Mouse (Mus musculus) ES-Bruce4 (cell line): ENCODE measurements at regions not wholly inside any gene's neighbourhood (a gene's known extent, or its start where the extent isn't known, plus 50 kb on each side); places are given as distances from the start of the nearest gene placed in this dataset.

Source experiments
- H3K27ac ChIP-seq: 2 replicates; pipeline ENCODE4 v1.5.1; 2012; ENCODE audit warnings: low read length, inconsistent platforms; ENCODE audit not compliant: insufficient read depth
- H3K27me3 ChIP-seq: 2 replicates; pipeline ENCODE4 v1.6.1; 2012; ENCODE audit warnings: mild to moderate bottlenecking, low read length, inconsistent platforms; ENCODE audit not compliant: control insufficient read depth, poor library complexity, insufficient read depth, severe bottlenecking
- H3K36me3 ChIP-seq: 2 replicates; pipeline ENCODE4 v1.6.1; 2012; ENCODE audit warnings: inconsistent platforms, mild to moderate bottlenecking, low read length, moderate library complexity; ENCODE audit not compliant: control insufficient read depth, poor library complexity, insufficient read depth, severe bottlenecking
- H3K4me1 ChIP-seq: one replicate; pipeline ENCODE4 v1.8.1; 2011; ENCODE audit warnings: low read length; ENCODE audit not compliant: control insufficient read depth, insufficient read depth
- H3K4me3 ChIP-seq: 2 replicates; pipeline ENCODE4 v1.5.1; 2011; ENCODE audit warnings: low read depth, mild to moderate bottlenecking, low read length
- H3K9ac ChIP-seq: 2 replicates; pipeline ENCODE4 v1.6.1; 2012; ENCODE audit warnings: low read depth, mild to moderate bottlenecking, inconsistent platforms; ENCODE audit not compliant: poor library complexity, severe bottlenecking
- H3K9me3 ChIP-seq: replicated peaks from 2 replicates; pipeline ENCODE4 v1.6.1; 2012; ENCODE audit warnings: mild to moderate bottlenecking, low read length, inconsistent platforms; ENCODE audit not compliant: control insufficient read depth, poor library complexity, insufficient read depth, severe bottlenecking
- CTCF ChIP-seq: IDR thresholded peaks from one replicate; pipeline ENCODE4 v1.8.1; 2011; ENCODE audit warnings: low read depth, low read length
- EP300 ChIP-seq: IDR thresholded peaks from 2 replicates; pipeline ENCODE4 v1.6.1; 2011; ENCODE audit warnings: low read depth, low read length; ENCODE audit not compliant: insufficient read depth
- POLR2A ChIP-seq: IDR thresholded peaks from one replicate; pipeline ENCODE4 v1.8.1; 2011; ENCODE audit warnings: low read length; ENCODE audit not compliant: insufficient read depth

GRCm38 (mm10) chr17:83079361-83079685, 135.8 kb upstream of the Pkdcc start:
- no peaks in the 10 kb centered on the region for H3K36me3 ChIP-seq
- H3K9me3 ChIP-seq, result peaks cover 12% of the 10 kb centered on the region
- H3K4me3 ChIP-seq, result no peak overlapping the region
- no peak for TF ChIP-seq POLR2A
- TF ChIP-seq CTCF, result no peak
- TF ChIP-seq EP300, result no peak
- no peak overlapping the region for H3K9ac ChIP-seq
- no peaks in the 10 kb centered on the region for H3K4me1 ChIP-seq
- H3K27me3 ChIP-seq, result no peaks in the 10 kb centered on the region
- no peak overlapping the region for H3K27ac ChIP-seq

DNA sequence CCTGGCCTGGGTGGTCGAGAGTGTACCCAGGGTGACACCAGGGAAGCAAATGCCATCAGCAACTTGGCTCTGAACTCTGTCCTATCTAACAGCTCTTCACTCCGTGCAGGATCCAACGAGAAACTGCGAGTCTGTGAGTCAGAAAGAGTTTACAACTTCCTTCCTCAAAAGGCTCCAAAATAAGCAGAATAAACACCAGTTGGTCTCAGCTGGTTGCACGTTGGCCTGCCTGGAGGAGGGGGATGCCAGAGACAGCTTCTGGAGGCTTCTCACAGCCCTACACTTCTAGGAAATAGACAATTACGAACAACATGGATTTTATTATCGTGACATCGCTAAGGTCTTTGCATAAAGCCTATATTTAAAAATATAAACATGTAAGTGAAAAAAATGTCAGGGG, 133.4 kb upstream of the Pkdcc start:
- Histone ChIP-seq H3K27ac (no peak overlapping the region), H3K27me3 (no peaks in the 10 kb centered on the region)

DNA sequence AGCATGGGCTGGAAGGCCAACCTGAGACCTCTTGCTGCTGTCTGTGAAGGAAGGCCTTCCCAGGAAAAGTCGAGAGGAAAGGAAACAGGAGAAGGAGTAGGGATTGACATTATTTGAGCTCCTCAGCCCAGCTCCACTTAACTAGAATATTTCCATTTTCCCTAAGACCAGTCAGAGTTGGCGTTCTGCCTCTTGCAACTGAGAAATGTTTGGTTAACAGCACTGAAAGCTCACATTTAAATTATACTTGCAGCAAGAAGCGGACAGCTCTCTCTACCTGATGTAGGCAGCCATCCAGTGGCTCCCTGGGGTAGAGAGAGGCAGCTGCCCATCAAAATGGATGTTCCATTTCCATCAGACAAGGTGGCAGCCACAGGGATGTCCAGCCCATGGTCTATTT, 131.6 kb upstream of the Pkdcc start:
- H3K27me3 ChIP-seq, result no peaks in the 10 kb centered on the region
- no peak overlapping the region for H3K9ac ChIP-seq
- no peak overlapping the region for H3K4me3 ChIP-seq
- H3K4me1 ChIP-seq, result no peaks in the 10 kb centered on the region
- H3K9me3 ChIP-seq, result peaks cover 18% of the 10 kb centered on the region
- H3K36me3 ChIP-seq, result no peaks in the 10 kb centered on the region
- TF ChIP-seq CTCF (no peak), EP300 (no peak), POLR2A (no peak)
- H3K27ac ChIP-seq, result no peak overlapping the region

More for the DNA sequence above, 133.4 kb upstream of the Pkdcc start:
- Histone ChIP-seq H3K4me1 (no peaks in the 10 kb centered on the region), H3K4me3 (no peak overlapping the region), H3K9ac (no peak overlapping the region), H3K36me3 (no peaks in the 10 kb centered on the region), H3K9me3 (peaks cover 16% of the 10 kb centered on the region)
- TF ChIP-seq CTCF (no peak), POLR2A (no peak), EP300 (no peak)

GRCm38 (mm10) chr17:83085792-83086475, 129.2 kb upstream of the Pkdcc start:
- H3K9ac ChIP-seq, result no peak overlapping the region
- no peaks in the 10 kb centered on the region for H3K36me3 ChIP-seq
- H3K4me3 ChIP-seq, result no peak overlapping the region
- H3K4me1 ChIP-seq, result no peaks in the 10 kb centered on the region
- H3K27me3 ChIP-seq, result no peaks in the 10 kb centered on the region
- peaks cover 14% of the 10 kb centered on the region for H3K9me3 ChIP-seq
- H3K27ac ChIP-seq, result no peak overlapping the region
- TF ChIP-seq POLR2A (no peak), EP300 (no peak), CTCF (no peak)

- H3K27me3 ChIP-seq, result no peaks in the 10 kb centered on the region
These were observed 128.4 kb upstream of the Pkdcc start for GRCm38 (mm10) chr17:83086703-83087102.

GRCm38 (mm10) chr17:83088471-83088870, 126.6 kb upstream of the Pkdcc start:
- H3K9me3 ChIP-seq, result peaks cover 10% of the 10 kb centered on the region
- H3K4me3 ChIP-seq, result no peak overlapping the region

More at GRCm38 (mm10) chr17:83086703-83087102, 128.4 kb upstream of the Pkdcc start:
- no peaks in the 10 kb centered on the region for H3K36me3 ChIP-seq
- no peak overlapping the region for H3K27ac ChIP-seq
- H3K9ac ChIP-seq, result no peak overlapping the region
- no peak for TF ChIP-seq CTCF
- no peak for TF ChIP-seq EP300
- TF ChIP-seq POLR2A, result no peak
- H3K4me1 ChIP-seq, result no peaks in the 10 kb centered on the region
- peaks cover 14% of the 10 kb centered on the region for H3K9me3 ChIP-seq
- H3K4me3 ChIP-seq, result no peak overlapping the region

More at GRCm38 (mm10) chr17:83088471-83088870, 126.6 kb upstream of the Pkdcc start:
- H3K27ac ChIP-seq, result no peak overlapping the region
- no peak overlapping the region for H3K9ac ChIP-seq
- no peaks in the 10 kb centered on the region for H3K36me3 ChIP-seq
- no peaks in the 10 kb centered on the region for H3K4me1 ChIP-seq
- no peaks in the 10 kb centered on the region for H3K27me3 ChIP-seq
- TF ChIP-seq EP300 (no peak), POLR2A (no peak), CTCF (no peak)
